Mouse (Mus musculus): ENCODE measurements at regions not wholly inside any gene's neighbourhood (a gene's known extent, or its start where the extent isn't known, plus 50 kb on each side); places are given as distances from the start of the nearest gene placed in this dataset.

DNA sequence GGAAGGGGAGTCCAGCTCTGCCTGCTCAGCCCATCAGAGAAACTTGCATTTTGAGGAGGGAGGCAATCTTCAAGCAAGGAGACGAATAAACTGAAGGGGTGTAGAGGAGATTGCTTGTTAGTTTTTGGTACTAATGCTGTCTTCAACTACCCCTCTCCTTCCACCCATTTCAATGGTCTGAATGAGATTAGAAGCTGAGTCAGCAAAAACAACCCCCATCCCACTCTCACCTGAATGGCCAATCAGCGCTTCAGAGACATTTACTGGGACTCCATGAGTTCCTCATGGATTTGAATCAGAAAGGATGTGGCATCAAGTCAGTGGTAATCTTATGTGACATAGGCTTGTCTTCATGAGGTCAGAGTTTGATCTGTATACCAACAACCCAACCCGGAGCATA is 180.0 kb upstream of the Nlrp1b start:
- no peak for DNase-seq (ENCODE audit: low spot score in 2 of 2)

DNA sequence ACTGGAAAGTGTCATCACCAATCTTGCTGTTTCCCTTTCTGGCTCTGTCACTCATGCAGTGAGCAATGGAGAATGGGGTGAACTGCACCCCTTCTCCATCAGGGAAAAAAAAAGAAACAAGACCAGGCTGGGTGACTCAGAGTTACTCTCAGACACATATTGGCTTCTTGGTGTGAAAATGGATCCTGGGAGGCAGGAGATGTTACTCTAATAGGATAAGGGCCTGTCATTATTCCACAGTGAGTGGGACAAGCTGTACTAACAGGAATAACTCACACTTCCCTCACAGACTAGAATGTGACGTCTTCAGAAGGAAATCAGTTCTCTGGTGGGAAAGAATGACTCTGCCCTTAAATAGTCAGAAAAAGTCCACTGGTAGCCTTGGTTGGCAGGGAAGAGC is 181.4 kb upstream of the Nlrp1b start:
- DNase-seq (ENCODE audit: low spot score in 2 of 2): no peak

DNA sequence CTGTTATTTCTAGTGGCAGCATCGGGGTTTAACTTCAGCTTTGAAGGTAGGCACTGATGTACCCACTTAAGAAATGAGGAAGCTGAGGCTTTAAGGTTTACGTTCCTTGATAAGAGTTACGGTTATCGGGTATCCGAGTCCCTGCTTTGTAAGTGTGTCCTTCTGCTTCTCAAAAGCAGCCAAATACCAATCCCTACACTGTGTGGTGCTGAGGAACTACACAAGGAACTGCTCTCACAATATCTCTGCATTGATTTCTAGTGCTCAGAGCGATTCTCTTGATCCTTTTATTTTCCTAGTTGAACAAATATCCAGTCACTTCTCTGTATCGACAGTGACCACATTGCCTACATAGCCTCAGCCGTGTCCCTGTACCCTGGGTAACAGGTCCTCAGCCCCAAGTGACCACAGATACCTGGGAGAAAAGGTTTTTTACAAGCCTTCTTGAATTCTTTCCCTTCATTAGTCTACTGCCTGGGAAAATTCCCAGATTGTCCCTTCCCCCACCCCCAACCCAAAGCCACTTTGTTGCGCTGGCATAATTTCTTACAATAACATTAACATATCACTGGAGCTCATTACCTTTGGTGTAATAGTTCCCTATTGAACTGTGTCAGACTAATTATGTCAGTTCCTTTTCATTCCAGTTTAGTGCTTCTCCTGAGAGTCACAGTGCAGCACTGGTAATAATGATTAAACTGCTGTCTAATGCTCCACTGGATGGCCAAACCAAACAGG is 184.0 kb upstream of the Nlrp1b start:
- DNase-seq (ENCODE audit: low spot score in 2 of 2): peak in 1 of 2 experiments; percentile 35

DNA sequence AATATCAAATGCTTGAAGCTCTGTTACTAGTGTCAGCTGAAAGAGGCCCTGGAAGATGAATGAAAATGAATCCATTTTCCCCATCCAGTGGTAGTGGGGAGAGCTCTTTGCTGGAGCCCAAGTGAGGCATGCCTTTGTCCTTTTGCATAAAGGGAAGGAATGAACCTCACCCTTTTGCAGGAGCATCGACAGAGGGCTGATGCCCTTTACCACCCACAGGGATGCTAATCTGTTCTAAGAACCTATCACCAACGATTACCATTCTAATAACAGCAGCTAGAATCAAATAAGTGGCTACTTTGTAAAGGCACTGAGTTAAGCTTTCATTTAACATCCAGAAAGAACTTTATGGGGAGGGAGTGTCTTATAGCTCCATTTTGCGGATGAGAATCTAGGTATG is 184.9 kb upstream of the Nlrp1b start:
- DNase-seq (ENCODE audit: low spot score in 2 of 2): no peak

DNA sequence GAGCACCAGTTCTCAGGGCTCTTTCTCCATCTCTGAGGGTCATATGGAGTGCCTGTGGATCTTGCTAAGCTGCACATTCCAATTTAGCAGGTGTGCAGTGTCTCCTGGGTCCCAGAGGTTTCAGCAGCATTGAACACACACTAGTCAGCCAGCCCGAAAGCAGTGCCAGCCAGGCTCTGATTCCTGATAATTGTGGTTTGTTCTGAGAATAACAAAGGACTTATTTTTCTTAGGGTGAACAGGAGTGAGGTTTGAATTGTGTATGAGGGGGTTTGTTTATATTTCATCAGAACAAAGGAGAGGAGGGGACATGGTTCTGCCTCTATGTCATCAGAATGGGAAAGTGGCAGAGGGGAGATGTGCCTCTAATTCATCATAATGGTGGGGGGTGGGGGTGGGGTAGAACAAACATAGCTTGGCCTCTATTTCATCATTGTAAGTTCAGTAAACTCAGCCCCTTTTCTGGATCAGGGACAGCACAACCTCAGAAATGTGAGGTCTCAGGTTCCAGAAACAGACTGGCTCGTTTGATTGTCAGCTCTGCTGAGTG is 191.8 kb upstream of the Nlrp1b start:
- DNase-seq (ENCODE audit: low spot score in 2 of 2): no peak

DNA sequence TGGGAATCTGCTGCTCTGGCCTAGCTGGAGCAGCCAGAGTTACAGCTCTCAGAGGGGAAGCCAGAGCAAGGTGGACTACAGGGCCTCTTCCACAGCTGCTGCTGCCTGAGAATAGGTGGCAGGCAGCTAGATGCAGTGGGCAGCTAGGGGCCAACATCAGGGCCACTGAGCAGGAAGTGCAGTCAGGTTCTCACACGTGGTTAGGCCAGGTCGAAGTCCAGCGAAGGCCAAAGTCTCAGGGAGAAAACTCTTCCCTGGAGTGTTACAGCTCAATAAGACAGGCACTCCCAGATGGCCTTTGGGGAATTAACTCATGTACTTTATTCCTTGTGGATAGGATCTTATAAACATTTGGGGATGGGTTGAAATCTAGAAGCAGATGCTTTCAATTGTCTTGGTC is 192.7 kb upstream of the Nlrp1b start:
- no peak for DNase-seq (ENCODE audit: low spot score in 2 of 2)

DNA sequence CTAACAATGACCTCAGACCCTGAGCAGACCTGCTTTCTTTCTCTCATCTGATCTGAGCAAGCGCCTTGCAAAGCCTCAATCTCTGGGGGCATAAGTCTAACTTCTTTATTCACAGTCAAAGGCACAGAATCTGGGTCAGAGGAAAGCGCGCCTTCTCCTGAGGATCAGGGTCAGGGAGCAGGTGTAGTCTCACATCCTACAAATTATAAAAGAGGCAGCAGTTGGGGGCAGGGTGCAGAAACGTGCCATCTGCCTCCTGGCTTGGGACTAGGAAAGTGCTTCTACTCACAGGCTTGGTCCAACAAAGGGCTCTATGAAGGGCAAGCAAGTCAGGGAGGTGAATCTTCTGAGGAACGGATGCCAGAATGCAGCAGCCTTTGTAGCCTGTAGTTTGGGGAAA is 194.3 kb upstream of the Nlrp1b start:
- DNase-seq (ENCODE audit: low spot score in 2 of 2): no peak

DNA sequence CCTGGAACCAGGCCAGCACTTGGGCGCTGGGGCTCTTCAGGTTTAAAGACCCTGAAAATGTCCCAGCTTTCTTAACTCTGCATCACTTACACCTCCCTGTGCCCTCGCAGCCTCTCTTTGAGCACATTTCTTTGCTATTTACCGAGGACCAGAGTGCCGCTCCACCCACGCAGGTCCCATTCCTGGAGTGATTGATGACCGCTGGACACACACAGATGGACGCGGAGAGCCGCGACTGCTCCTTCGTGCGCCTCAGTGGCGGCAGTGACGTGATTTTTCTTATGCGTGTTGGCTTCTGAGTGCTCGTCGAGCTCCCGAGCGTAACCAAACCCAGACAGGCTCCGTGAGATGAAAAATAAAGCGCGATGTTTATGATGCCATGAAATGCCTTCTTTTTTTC is 199.2 kb upstream of the Nlrp1b start:
- DNase-seq (ENCODE audit: low spot score in 2 of 2): no peak

DNA sequence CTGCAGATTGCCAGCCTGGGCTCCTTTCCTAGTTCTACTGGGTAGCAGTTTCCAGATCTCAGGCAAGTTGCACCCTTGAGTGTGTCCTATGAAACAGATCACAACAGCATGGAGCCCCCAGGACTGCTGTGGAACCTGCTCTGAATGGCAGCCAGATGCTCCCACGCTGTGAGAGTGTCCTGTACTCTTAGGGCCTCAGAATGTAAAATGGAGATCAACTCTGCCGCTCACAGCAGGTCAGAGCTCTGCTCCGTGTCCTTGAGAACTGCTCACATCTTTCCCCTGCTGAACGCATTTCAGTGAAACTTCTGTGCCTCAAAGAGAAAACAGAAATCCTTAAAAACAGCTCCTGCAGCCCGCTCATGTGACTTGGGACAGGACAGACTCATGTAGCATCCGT is 203.7 kb upstream of the Nlrp1b start:
- DNase-seq (ENCODE audit: low spot score in 2 of 2): peak in 1 of 2 experiments; percentile 9

DNA sequence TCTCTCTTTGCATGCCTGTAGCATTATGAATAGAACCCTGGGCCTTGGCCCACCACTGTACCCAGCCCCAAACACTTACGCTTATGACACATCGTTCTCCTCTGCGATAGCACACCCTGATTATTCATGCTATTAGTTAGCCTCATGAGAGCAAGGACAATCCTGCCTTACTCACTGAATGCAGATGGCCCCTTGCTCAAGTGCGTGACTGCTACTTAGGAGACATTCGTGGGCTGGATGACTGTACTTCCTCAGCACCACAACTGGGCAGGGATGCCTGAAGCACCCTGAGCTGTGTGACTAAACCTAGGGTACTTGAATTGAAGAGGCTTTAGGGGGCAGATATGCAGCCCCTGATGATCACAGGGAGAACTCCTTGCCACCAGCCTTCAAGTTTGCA is 204.4 kb upstream of the Nlrp1b start:
- DNase-seq (ENCODE audit: low spot score in 2 of 2): no peak

DNA sequence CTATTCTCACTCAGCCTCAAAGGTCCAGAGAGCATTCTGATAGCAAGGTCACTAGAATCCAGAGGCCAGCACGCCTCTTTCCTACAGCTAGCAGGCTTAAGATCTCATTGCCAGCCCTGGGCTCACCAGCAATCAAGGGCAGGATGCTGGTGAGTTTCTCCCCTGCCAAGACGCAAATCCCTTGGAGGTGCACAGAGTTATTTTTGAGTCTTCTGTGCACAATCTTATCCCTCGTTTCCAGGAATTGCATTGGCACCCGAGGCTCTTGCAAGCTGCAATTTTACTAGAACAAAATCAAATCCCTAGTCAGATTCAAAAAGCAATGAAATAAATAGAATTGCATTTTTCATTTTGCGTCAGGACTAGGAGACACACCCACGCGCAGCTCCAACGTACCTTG is 205.2 kb upstream of the Nlrp1b start:
- no peak for DNase-seq (ENCODE audit: low spot score in 2 of 2)

DNA sequence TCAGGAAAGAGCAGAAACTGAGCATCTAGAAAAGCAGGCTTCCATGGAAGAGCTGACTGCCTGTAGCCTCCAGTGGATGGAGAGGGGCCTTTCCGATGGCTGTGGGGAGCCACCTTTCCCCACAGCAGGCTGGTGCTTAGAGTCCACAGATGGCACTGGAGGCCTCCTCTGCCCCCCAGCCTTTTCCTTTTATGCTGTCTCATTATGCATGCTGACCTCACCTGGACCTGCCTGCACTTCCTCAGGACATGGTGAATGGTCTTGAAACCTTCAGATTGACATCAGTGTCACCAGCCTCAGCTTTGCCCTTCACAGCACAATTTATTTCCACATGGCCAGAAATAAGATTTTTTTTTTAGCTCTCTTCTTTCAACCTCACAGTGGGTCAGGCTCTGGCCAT is 205.8 kb upstream of the Nlrp1b start:
- DNase-seq (ENCODE audit: low spot score in 2 of 2): no peak

DNA sequence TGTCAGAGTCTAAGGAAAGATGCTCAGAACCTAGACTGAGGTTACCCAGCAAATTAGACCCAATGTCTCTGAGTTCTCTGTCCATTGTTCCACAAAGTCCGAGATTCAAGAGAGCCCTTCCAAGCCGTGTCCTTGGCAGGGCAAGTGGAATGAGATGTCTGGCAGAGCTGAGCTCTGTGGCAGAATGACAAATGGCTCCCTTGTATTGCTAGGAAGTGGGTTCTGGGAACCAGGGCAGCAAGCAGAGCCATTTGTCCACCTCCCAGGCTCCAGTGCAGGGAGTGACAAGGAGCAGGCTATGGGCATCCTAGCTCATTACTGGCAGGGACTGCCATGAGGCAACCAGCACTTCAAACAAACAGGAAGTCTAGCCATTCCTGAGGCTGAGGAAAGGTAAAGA is 206.3 kb upstream of the Nlrp1b start:
- peak; percentile 54 to 61 for DNase-seq (ENCODE audit: low spot score in 2 of 2)

DNA sequence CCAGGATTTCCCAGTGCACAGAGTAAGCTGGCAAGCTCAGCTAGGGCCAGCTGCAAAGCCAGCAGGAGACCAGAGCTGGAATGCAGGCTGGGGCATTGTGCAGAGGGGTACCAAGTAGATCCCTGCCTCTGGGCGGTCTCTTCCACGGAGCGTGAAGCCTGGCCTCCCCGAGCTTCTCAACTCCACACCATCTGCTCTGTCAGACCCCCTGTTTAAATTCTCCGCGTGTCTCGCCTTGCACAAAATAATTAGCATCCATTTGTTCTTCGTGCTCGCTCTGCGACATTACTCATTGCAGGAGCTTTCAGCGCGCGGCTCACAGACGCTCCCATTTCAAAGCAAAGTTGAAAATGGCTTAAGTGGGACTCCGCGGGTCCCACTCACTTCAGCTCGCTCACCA is 209.3 kb upstream of the Nlrp1b start:
- DNase-seq (ENCODE audit: low spot score in 2 of 2): peak; percentile 57 to 62

DNA sequence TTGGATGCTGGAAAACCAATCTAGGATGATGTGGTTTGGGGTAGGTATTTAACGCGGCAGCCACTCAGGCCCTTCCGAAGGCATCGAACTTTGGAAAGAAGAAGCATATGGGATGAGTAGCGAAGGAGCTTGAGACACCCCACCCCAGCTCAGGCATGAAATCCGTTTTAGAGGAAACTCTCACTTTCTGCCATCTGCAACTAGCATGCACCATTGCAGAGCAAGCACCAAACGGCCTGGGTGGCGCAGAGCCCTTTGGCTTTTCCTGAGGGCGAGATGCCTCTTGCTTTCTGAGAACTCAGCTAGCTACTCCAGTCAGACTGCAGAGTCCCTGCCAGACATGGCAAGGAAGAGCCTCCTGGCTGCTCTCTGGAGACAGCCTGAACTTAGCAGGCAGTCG is 209.9 kb upstream of the Nlrp1b start:
- peak in 1 of 2 experiments; percentile 34 for DNase-seq (ENCODE audit: low spot score in 2 of 2)

DNA sequence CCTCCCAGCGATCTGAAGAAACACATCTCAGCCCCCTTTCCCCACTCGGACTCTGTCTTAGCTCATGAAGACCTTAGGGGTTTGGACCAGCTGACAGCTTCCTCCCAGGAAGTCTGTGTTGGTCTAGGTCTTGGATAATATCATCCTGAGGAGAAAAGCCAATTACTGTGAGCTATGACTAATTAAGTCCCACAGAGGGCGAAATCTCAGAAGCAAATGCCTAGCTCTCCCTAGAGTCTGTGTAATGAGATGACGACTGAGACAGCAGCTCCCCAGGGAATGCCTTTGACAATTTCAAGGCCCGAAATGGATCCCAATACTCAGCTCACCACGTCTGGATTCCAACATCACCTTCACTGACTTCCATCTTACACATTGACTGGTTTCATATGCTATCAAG is 213.5 kb upstream of the Nlrp1b start:
- no peak for DNase-seq (ENCODE audit: low spot score in 2 of 2)

DNA sequence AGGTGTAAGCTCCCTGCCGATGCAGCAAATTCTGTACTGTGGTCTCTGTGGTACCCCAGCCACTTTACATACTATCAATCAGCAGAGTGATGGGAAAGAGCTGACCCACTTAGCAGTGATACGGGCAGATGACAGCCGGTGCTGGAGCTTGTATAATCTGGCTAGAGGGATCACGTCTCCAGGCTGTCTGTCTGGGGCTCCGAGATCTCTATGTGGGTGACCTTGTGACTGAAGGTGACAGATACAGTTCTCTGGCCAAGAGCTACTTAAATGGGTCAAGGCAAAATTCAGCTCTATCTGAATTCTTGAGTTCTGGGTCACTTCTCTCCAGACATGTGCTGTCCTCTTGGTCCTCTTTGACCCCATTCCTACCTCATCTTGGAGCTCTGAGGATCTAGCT is 216.1 kb upstream of the Nlrp1b start:
- DNase-seq (ENCODE audit: low spot score in 2 of 2): no peak

DNA sequence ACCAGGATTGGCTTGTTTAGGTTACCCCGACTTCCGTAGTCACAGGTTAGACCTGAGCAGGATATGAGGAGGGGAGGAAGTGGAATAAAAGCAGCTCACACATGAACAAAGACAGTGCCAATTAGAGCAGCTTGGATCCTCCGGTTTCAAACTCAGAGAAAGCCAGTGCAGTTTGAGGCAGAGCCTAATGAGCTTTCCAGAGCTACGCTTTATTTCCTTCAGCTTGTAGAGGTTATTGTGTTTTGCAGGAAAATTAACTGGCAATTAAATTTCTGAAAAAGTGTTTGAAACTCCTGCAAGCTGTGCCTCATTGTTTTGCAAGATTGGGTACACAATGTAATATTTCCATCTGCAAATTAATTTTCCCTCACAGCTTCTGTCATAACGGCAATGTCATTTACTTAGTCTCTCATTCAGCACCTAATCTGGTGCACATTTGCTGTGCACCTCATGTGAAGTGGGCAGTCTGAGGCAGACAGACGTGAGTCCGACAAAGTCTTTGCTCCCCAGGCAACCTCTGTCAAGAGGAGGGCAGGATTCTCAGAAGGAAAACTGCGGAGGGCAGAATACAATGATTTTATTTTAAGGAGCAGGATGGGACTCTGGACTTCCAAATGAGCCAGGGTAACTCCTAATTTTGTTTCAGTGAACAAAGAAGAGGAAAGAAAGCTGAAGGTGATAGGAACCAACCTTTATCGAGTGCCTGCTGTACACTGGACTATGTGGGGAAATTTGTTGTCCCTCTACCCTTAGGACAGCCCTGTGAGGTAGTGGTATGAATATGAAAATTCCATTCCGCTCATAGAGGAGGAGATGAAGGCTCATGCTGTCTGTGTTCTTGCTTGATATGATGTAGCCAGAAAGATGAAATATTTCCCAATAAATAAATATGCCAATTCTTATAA is 217.6 kb upstream of the Nlrp1b start:
- no peak for DNase-seq (ENCODE audit: low spot score in 2 of 2)

DNA sequence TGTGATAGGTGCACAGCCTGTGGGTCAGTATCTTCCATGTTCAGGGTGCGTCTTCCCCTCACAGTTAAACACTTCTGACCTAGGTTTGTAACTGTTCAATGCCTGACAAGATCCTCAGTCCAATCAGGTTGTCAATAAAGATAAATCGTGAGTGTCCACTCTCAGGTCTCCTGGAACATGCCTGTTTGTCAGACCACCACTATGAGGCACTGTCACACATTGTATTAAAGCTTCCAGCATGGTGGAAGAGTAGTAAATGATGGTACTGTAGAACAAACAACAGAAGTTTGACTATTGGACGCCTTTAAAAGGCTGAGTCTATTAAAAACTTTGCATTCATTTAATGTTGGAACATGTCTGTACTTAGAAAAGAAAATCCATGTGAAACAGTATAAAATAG is 249.6 kb upstream of the Nlrp1b start:
- DNase-seq (ENCODE audit: low spot score in 2 of 2): no peak

DNA sequence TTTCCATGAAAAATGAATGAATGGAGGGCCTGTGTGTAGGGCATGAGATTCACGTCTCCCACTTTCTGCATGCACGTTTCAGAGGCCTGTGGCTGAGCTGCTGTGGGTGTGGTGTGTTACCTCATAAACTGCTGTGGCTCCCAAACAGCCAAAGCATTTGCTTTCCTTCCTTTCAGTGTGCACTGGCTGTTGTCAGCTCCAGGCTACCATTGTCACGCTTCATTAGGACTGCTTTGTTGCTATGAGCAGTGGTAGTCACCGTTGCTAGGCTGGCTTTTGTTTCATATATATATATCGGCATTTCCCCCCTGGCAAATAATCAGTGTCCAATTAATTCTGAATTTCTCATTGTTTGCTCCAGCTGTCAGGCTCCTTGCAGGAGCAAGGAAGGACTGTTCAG is 251.9 kb upstream of the Wscd1 start:
- DNase-seq (ENCODE audit: low spot score in 2 of 2): no peak

DNA sequence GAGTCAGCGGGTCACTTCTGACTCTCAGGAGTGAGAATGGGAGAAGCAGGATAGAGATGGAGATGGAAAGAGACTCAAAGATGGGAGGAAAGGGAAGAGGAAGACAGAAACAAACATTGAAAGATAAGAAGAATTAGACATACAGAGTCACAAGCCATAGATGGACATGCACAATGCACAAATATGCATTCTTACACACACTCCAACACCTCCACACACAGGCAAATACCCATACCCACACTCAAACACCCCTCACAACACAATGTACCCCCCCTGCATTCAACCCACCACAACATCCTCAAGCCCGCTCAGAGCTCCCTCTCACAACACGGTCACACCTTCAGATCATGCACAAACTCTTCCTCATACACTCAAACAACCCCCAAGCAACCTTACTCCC is 251.4 kb upstream of the Wscd1 start:
- DNase-seq (ENCODE audit: low spot score in 2 of 2): no peak

DNA sequence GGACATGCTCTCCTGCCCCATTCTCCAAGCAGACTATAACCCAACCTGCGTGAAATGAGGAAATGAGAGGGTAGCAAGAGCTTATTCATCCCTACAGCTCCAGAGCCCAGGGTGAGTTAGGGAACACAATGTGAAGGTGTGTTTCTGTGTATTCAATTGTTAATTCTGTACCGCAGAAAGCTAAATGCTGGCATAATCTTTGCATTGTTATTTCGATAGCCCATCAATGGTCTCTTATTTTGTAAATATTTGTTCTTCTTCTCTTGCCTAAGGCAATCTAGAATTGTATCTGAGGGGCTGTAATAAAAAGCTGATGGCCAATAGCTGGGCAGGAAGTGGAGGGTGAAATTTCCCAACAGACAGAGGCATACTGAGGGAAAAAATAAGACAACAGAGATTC is 247.6 kb upstream of the Wscd1 start:
- no peak for DNase-seq (ENCODE audit: low spot score in 2 of 2)

All from layer of hippocampus, postnatal 10 days (tissue).